Mouse (Mus musculus): ENCODE measurements around the gene Dapk2.

- TF ChIP-seq CTCF (IDR thresholded peaks at IDR 0.05; ENCODE audit: low read depth, low read length) (no peak), GATA1 (IDR thresholded peaks at IDR 0.05; ENCODE audit: borderline replicate concordance, low read length) (no peak), POLR2AphosphoS5 (IDR thresholded peaks at IDR 0.05; ENCODE audit: insufficient replicate concordance, low read depth, low read length) (no peak), TAL1 (conservative IDR thresholded peaks at IDR 0.05; ENCODE audit: low read depth, low read length) (no peak)
These were observed 33.1 kb upstream of the Dapk2 start for GRCm38 (mm10) chr9:66124681-66125542.

All from G1E (cell line).